ENCODE assay signal across 33 mouse cellular contexts in the genomic region with DNA sequence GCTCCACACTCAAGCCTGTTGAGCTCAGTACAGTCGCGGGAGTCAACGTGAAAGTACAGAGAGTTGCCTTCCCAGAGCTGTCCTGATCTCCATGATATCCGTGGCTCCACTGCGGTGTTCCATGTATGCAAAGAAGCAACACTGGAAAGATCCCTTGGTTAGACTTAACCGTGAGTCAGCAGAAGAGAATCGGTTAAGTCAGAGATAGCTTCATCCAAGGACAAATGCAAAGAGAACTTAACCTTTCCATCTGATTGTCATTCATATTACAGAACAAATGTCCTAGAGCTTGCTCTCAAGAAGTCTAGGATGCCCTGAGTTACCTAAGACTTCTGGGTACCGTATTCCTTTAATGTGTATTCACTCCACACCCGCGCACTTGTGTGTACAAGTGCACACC. TPM values are rescaled to one million over a fixed set of nuclear protein-coding genes. Genes with fewer than 3 reads are reported as not detected.
"Had no signal": no experiment of that assay in that cellular context is flagged by ENCODE, and none has a peak within 500 bp of the region (broad histone marks: within the 10 kb centered on the region; RNA-seq: fewer than 3 reads in every experiment).

No protein-coding gene starts in this region.

- ATAC-seq: hindbrain, embryonic 16.5 days; inflammation-experienced regulatory T-cells, adult 6 months; intestine, embryonic 15.5 days; intestine, postnatal 0 days; liver, embryonic 12.5 days had no signal

- H3K9me3 ChIP-seq: heart, embryonic 13.5 days; heart, embryonic 15.5 days; hindbrain, embryonic 10.5 days; hindbrain, embryonic 12.5 days; intestine, embryonic 15.5 days; limb, embryonic 13.5 days; limb, embryonic 15.5 days; liver, embryonic 12.5 days had no signal

- H3K4me3 ChIP-seq: gastrocnemius, adult 2 months; heart, embryonic 13.5 days; heart, embryonic 15.5 days; hindbrain, embryonic 10.5 days; hindbrain, embryonic 12.5 days; intestine, embryonic 15.5 days; layer of hippocampus, adult 2 months; limb, embryonic 13.5 days; limb, embryonic 15.5 days; liver, embryonic 12.5 days had no signal

- H3K9ac ChIP-seq: heart, embryonic 13.5 days; heart, embryonic 15.5 days; hindbrain, embryonic 12.5 days; hindbrain, embryonic 14.5 days; intestine, embryonic 15.5 days; limb, embryonic 13.5 days; limb, embryonic 15.5 days; liver, embryonic 12.5 days; liver, embryonic 14.5 days had no signal

- DNase-seq: gastrocnemius, adult 2 months; gastrocnemius, postnatal 10 days; gastrocnemius, postnatal 25 days; heart, adult 18-20 months; heart, postnatal 4 days; kidney, adult 18-20 months; kidney, adult 8-10 months; kidney, postnatal 10 days; kidney, postnatal 25 days; kidney, postnatal 4 days; left cerebral cortex, postnatal 4 days had no signal

- H3K27ac ChIP-seq: gastrocnemius, adult 2 months; heart, embryonic 13.5 days; heart, embryonic 15.5 days; hindbrain, embryonic 10.5 days; hindbrain, embryonic 12.5 days; hindbrain, embryonic 14.5 days; intestine, embryonic 15.5 days; layer of hippocampus, adult 2 months; limb, embryonic 13.5 days; limb, embryonic 15.5 days; liver, embryonic 12.5 days; liver, embryonic 14.5 days had no signal

- H3K4me1 ChIP-seq: heart, embryonic 13.5 days; heart, embryonic 15.5 days; hindbrain, embryonic 10.5 days; hindbrain, embryonic 12.5 days; intestine, embryonic 15.5 days; limb, embryonic 13.5 days; limb, embryonic 15.5 days; liver, embryonic 12.5 days had no signal

- H3K27me3 ChIP-seq: heart, embryonic 13.5 days; heart, embryonic 15.5 days; hindbrain, embryonic 12.5 days; intestine, embryonic 15.5 days; limb, embryonic 13.5 days; limb, embryonic 15.5 days; liver, embryonic 12.5 days had no signal

- H3K4me2 ChIP-seq: heart, embryonic 11.5 days; heart, embryonic 13.5 days; heart, embryonic 15.5 days; hindbrain, embryonic 12.5 days; hindbrain, embryonic 14.5 days; intestine, embryonic 15.5 days; limb, embryonic 13.5 days; limb, embryonic 15.5 days; liver, embryonic 12.5 days had no signal

RNA-seq across cellular contexts. Expression of a gene that starts 29.2 kb away (rescaled TPM):
- polyA plus RNA-seq: heart, embryonic 13.5 days; heart, embryonic 15.5 days; liver, adult 2 months had no signal

RNA-seq across cellular contexts. Expression of a gene that starts 47.9 kb away (rescaled TPM):
- total RNA-seq: gastrocnemius, adult 2 months; gastrocnemius, postnatal 25 days; gastrocnemius, postnatal 4 days; granulocyte monocyte progenitor cell, adult 5-6 weeks; heart, adult 18-20 months; heart, adult 8-10 months; heart, postnatal 25 days; heart, postnatal 4 days; liver, adult 2 months had no signal
- polyA plus RNA-seq: heart, embryonic 11.5 days; heart, embryonic 15.5 days; heart, postnatal 0 days; inflammation-experienced regulatory T-cells, adult 6 months; liver, adult 2 months; liver, embryonic 14.5 days; liver, embryonic 16.5 days had no signal
